Mouse (Mus musculus) cerebellum, adult 2 months (tissue): ENCODE measurements at regions not wholly inside any gene's neighbourhood (a gene's known extent, or its start where the extent isn't known, plus 50 kb on each side); places are given as distances from the start of the nearest gene placed in this dataset.

ENCODE experiments used
- DNase-seq, 2 experiments: peaks; one replicate each; pipeline ENCODE4 v3.0.0; 2021
- H3K27ac ChIP-seq: fragments of 200-500 bp; 2 replicates; pipeline ENCODE4 v1.5.1; 2012; ENCODE audit warnings: low read length, control low read depth, inconsistent platforms; ENCODE audit not compliant: insufficient read depth
- H3K27me3 ChIP-seq: fragments of 200-500 bp; 2 replicates; pipeline ENCODE4 v1.6.1; 2012; ENCODE audit warnings: inconsistent platforms, mild to moderate bottlenecking, low read length, moderate library complexity; ENCODE audit not compliant: control insufficient read depth, insufficient read depth
- H3K4me1 ChIP-seq: fragments of 200-500 bp; 2 replicates; pipeline ENCODE4 v1.6.1; 2011; ENCODE audit warnings: low read length; ENCODE audit not compliant: control insufficient read depth, insufficient read depth
- H3K4me3 ChIP-seq: fragments of 200-500 bp; replicated peaks from 2 replicates; pipeline ENCODE3; 2011; ENCODE audit warnings: mild to moderate bottlenecking, low read depth, low read length, control low read depth; ENCODE audit not compliant: insufficient read depth
- CTCF ChIP-seq: fragments of 200-500 bp; IDR thresholded peaks from 2 replicates; pipeline ENCODE4 v1.5.1; 2011; ENCODE audit warnings: low read depth, mild to moderate bottlenecking, control low read depth, low read length, moderate library complexity, borderline replicate concordance; ENCODE audit not compliant: insufficient read depth
- POLR2A ChIP-seq: fragments of 200-500 bp; IDR thresholded peaks from 2 replicates; pipeline ENCODE4 v1.6.1; 2011; ENCODE audit warnings: low read length, control low read depth, borderline replicate concordance; ENCODE audit not compliant: insufficient read depth
- WGBS: fragments of 180-500 bp; shearing (Covaris S2); methylation state at CpG from one replicate; pipeline ENCODE4 v1.1.7; 2018; 5-methylcytosine and 5-hydroxymethylcytosine counted together

DNA sequence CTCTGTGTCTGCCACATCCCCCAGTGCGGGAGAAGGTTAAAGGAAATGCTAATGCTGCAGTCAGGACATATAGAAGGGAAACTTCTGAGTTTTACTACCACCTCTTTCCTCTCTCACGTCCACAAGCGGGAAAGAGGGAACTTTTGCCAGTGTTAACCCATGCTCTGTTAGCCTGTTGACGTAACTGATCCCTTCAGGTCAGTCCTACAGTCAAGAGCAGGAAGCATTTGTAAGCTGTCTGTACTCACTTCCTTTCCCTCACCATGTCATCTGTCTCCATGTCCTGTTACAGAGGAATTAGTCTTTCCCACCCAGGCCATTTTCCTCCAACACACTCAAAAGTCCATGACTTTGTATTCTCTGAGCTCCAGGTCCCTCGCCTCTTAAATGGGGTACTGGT, 62.5 kb upstream of the 1700025G04Rik start:
- no peak for DNase-seq
- no peaks in the 10 kb centered on the region for H3K4me1 ChIP-seq
- no peak overlapping the region for H3K27ac ChIP-seq
- 93% methylated on average over 5 of the region's 5 CpGs for WGBS
- H3K27me3 ChIP-seq: no peaks in the 10 kb centered on the region
- H3K4me3 ChIP-seq: no peak overlapping the region
- no peak for TF ChIP-seq POLR2A
- no peak for TF ChIP-seq CTCF

DNA sequence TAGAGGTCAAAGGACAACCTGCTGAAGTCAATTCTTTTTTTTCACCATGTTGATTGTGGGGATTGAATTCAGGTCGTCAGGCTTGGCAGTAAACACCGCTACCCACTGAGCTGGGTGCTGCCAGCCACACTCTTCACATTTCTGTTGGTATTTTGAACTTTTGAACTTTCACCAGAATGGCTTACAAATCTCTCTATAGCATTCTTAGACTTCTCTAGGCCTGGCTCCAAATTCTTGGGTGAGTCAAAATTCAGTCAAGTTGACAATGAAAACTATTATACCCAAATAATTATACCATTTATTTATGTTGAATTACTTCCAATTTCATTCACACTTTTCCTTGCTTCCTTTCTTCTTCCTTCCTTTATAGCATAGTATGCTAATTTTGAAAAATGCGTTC, 58.8 kb upstream of the 1700025G04Rik start:
- TF ChIP-seq CTCF: no peak
- TF ChIP-seq POLR2A: no peak
- Histone ChIP-seq H3K4me1 (no peaks in the 10 kb centered on the region), H3K4me3 (no peak overlapping the region), H3K27me3 (no peaks in the 10 kb centered on the region), H3K27ac (no peak overlapping the region)
- WGBS: 63% methylated on average over 3 of the region's 3 CpGs
- no peak for DNase-seq

DNA sequence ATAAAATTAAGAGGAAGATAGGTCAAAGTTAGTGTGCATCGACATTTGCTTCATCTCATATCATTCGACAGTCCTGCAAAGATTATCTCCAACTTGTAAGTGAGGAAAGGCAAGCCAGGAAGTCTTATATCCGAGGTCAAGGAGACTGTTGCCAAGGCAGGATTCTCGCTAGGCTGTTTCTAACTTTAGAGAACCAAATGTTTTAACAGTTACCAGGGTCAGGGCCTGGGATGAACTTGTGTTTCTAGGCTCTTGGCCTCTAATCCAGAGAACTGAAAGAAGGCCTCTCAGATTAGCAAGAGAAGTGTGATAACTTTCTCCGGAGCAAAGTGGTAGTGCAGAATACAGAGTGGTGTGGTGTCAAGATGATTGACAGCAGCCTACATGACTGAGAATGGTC, 50.2 kb upstream of the 1700025G04Rik start:
- 82% methylated on average over 5 of the region's 5 CpGs for WGBS
- Histone ChIP-seq H3K4me3 (no peak overlapping the region), H3K27ac (no peak overlapping the region), H3K4me1 (no peaks in the 10 kb centered on the region), H3K27me3 (no peaks in the 10 kb centered on the region)
- DNase-seq: no peak
- TF ChIP-seq CTCF (no peak), POLR2A (no peak)
